Mouse (Mus musculus): ENCODE data around the gene Rai14.
A peak's percentile ranks its signal among the peaks of the same experiment; 100 is the strongest.

The Rai14 gene

GRCm38 (mm10) chr15:10714409-10715138 is at the start of gene Rai14:
TSS of gene Rai14 (minus strand) at chr15:10714624.
- peak; percentile 78 for DNase-seq (ENCODE audit: low read depth)

GRCm38 (mm10) chr15:10761441-10761840 is 47.0 kb upstream of the Rai14 start:
- no peak for DNase-seq (ENCODE audit: low read depth)

GRCm38 (mm10) chr15:10760006-10760405 is 45.6 kb upstream of the Rai14 start:
- DNase-seq (ENCODE audit: low read depth) = peak; percentile 65

GRCm38 (mm10) chr15:10759440-10759839 is 45.0 kb upstream of the Rai14 start:
- no peak for DNase-seq (ENCODE audit: low read depth)

GRCm38 (mm10) chr15:10758808-10759207 is 44.4 kb upstream of the Rai14 start:
- no peak for DNase-seq (ENCODE audit: low read depth)

- DNase-seq (ENCODE audit: low read depth) = peak; percentile 69
Measured at GRCm38 (mm10) chr15:10751141-10751540, 36.7 kb upstream of the Rai14 start.

- DNase-seq (ENCODE audit: low read depth) = no peak
Measured at GRCm38 (mm10) chr15:10750339-10750738, 35.9 kb upstream of the Rai14 start.

- DNase-seq (ENCODE audit: low read depth) = no peak
Measured at GRCm38 (mm10) chr15:10749678-10750077, 35.3 kb upstream of the Rai14 start.

GRCm38 (mm10) chr15:10747638-10748037 is 33.2 kb upstream of the Rai14 start:
- peak; percentile 83 for DNase-seq (ENCODE audit: low read depth)

- no peak for DNase-seq (ENCODE audit: low read depth)
Measured at GRCm38 (mm10) chr15:10747226-10747625, 32.8 kb upstream of the Rai14 start.

- no peak for DNase-seq (ENCODE audit: low read depth)
Measured at GRCm38 (mm10) chr15:10746303-10747051, 32.1 kb upstream of the Rai14 start.

- DNase-seq (ENCODE audit: low read depth) = no peak
Measured at GRCm38 (mm10) chr15:10742441-10742840, 28.0 kb upstream of the Rai14 start.

- DNase-seq (ENCODE audit: low read depth) = no peak
Measured at GRCm38 (mm10) chr15:10739279-10739678, 24.9 kb upstream of the Rai14 start.

- DNase-seq (ENCODE audit: low read depth) = no peak
Measured at GRCm38 (mm10) chr15:10738354-10739142, 24.1 kb upstream of the Rai14 start.

GRCm38 (mm10) chr15:10735948-10736347 is 21.5 kb upstream of the Rai14 start:
- no peak for DNase-seq (ENCODE audit: low read depth)

- DNase-seq (ENCODE audit: low read depth) = no peak
Measured at GRCm38 (mm10) chr15:10735216-10735615, 20.8 kb upstream of the Rai14 start.

GRCm38 (mm10) chr15:10731398-10731797 is 17.0 kb upstream of the Rai14 start:
- DNase-seq (ENCODE audit: low read depth) = no peak

- no peak for DNase-seq (ENCODE audit: low read depth)
Measured at GRCm38 (mm10) chr15:10726272-10726671, 11.8 kb upstream of the Rai14 start.

GRCm38 (mm10) chr15:10724857-10725256 is 10.4 kb upstream of the Rai14 start:
- DNase-seq (ENCODE audit: low read depth) = no peak

- DNase-seq (ENCODE audit: low read depth) = peak; percentile 82
Measured at GRCm38 (mm10) chr15:10723507-10723906, 9.1 kb upstream of the Rai14 start.

GRCm38 (mm10) chr15:10722629-10723339 is 8.4 kb upstream of the Rai14 start:
- no peak for DNase-seq (ENCODE audit: low read depth)

- no peak for DNase-seq (ENCODE audit: low read depth)
Measured at GRCm38 (mm10) chr15:10721259-10721781, 6.9 kb upstream of the Rai14 start.

Data from 416B (cell line).